In the genomic region with DNA sequence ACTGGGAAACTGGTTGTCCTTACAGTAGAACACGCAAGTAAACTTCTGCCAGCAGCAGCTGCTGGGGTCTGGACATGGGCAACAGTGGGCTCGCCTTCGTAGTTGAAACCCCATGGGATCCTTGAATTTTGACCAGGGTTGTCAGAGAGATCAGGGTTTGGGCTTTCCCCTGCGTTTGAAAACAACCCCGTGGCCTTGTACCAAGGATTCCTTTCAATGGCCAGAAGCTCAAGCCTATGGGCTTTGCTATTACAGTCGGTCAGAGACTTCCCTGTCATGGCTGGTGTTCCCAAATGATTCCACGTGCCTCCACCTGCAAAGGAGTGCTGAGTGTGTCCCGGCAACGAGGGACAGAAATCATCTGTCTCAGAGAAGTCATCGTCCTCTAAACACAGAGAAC, we compare ENCODE assay signal across 14 mouse cellular contexts. TPM values are rescaled to one million over a fixed set of nuclear protein-coding genes. Genes with fewer than 3 reads are reported as not detected.
DNase-seq lines count a peak whose midpoint lies in the region; ATAC-seq and TF ChIP-seq lines count a peak whose summit lies in the region.
"Had no signal": no experiment of that assay in that cellular context is flagged by ENCODE, and none has a peak within 500 bp of the region (broad histone marks: within the 10 kb centered on the region; RNA-seq: fewer than 3 reads in every experiment).

No protein-coding gene starts in this region.

- in situ Hi-C loops in CH12.LX (cut with MboI; ENCODE audit: low pct_ligation_motif_present, low pct_unique_long_range_greater_than_20kb, low sequenced_read_pairs): no loop called here

- H3K9ac ChIP-seq in heart, adult 2 months (ENCODE audit: low read depth, low read length): no peak overlapping the region
- no peak overlapping the region for H3K9ac ChIP-seq in liver, adult 2 months (ENCODE audit: low read depth, low read length)
- H3K9ac ChIP-seq in liver, embryonic 11.5 days (ENCODE audit: low read depth, low read length): no peak overlapping the region
- H3K9ac ChIP-seq in CH12.LX (ENCODE audit: insufficient read depth, low read depth): peak overlapping the region; percentile 4; the same call in 1 of the 2 replicates
- no peak overlapping the region for H3K9ac ChIP-seq in heart, embryonic 16.5 days (ENCODE audit: low read length)
- H3K9ac ChIP-seq in hindbrain, embryonic 16.5 days (ENCODE audit: low read depth, low read length): no peak overlapping the region
- H3K9ac ChIP-seq: hindbrain, embryonic 13.5 days had no signal

- peaks cover 11% of the 10 kb centered on the region for H3K4me1 ChIP-seq in heart, adult 2 months (ENCODE audit: control insufficient read depth, insufficient read depth, low read length)
- H3K4me1 ChIP-seq in liver, adult 2 months (ENCODE audit: control insufficient read depth, insufficient read depth, low read length): no peaks in the 10 kb centered on the region
- H3K4me1 ChIP-seq in liver, embryonic 11.5 days (replicated peaks; ENCODE audit: control insufficient read depth, insufficient read depth, low read length): peaks cover 7% of the 10 kb centered on the region
- peaks cover 5 to 12% of the 10 kb centered on the region in 2 experiments for H3K4me1 ChIP-seq in CH12.LX (ENCODE audit: control insufficient read depth in 1 of 2, insufficient read depth in 2 of 2)
- peaks cover 4% of the 10 kb centered on the region for H3K4me1 ChIP-seq in heart, embryonic 16.5 days (ENCODE audit: control insufficient read depth, insufficient read depth, low read length)
- H3K4me1 ChIP-seq in hindbrain, embryonic 16.5 days (ENCODE audit: control insufficient read depth, insufficient read depth, low read depth, low read length): no peaks in the 10 kb centered on the region
- H3K4me1 ChIP-seq: hindbrain, embryonic 13.5 days had no signal

- H3K4me2 ChIP-seq in liver, embryonic 11.5 days: no peak overlapping the region
- H3K4me2 ChIP-seq in CH12.LX (ENCODE audit: insufficient read depth, low read depth, poor library complexity, severe bottlenecking): peak overlapping the region; percentile 48
- no peak overlapping the region for H3K4me2 ChIP-seq in heart, embryonic 16.5 days (ENCODE audit: low read depth, low read length)
- no peak overlapping the region for H3K4me2 ChIP-seq in hindbrain, embryonic 16.5 days (ENCODE audit: low read length)
- H3K4me2 ChIP-seq: hindbrain, embryonic 13.5 days had no signal

- no peak overlapping the region; the same call in 1 of the 2 replicates for H3K4me3 ChIP-seq in heart, adult 2 months
- H3K4me3 ChIP-seq in liver, adult 2 months (ENCODE audit: insufficient read depth, low read depth, low read length): no peak overlapping the region
- H3K4me3 ChIP-seq in liver, embryonic 11.5 days (ENCODE audit: low read depth, low read length): no peak overlapping the region
- no peak overlapping the region for H3K4me3 ChIP-seq in CH12.LX (replicated peaks in 1 of 3; ENCODE audit: low read depth in 2 of 3, low read length in 2 of 3, poor library complexity in 1 of 3)
- no peak overlapping the region for H3K4me3 ChIP-seq in heart, embryonic 16.5 days (ENCODE audit: low read length)
- no peak overlapping the region for H3K4me3 ChIP-seq in hindbrain, embryonic 16.5 days (ENCODE audit: low read length)
- H3K4me3 ChIP-seq: hindbrain, embryonic 13.5 days; midbrain, embryonic 10.5 days had no signal

- dilution Hi-C loops in CH12.LX (cut with MboI; ENCODE audit: extremely low pct_ligation_motif_present, extremely low pct_unique_long_range_greater_than_20kb, low sequenced_read_pairs): no loop called here

- H3K27ac ChIP-seq in heart, adult 2 months: peak overlapping the region; percentile 89
- peak overlapping the region; percentile 75 for H3K27ac ChIP-seq in liver, adult 2 months (replicated peaks; ENCODE audit: insufficient read depth, low read depth, low read length)
- no peak overlapping the region for H3K27ac ChIP-seq in liver, embryonic 11.5 days (ENCODE audit: low read depth, low read length)
- peak overlapping the region; percentile 32; the same call in 1 of the 2 replicates for H3K27ac ChIP-seq in CH12.LX (ENCODE audit: insufficient read depth, low read depth)
- peak overlapping the region; percentile 47 for H3K27ac ChIP-seq in heart, embryonic 16.5 days (ENCODE audit: low read length)
- no peak overlapping the region for H3K27ac ChIP-seq in hindbrain, embryonic 16.5 days (ENCODE audit: low read depth, low read length)
- H3K27ac ChIP-seq: hindbrain, embryonic 13.5 days had no signal

- H3K36me3 ChIP-seq in heart, adult 2 months (ENCODE audit: control insufficient read depth, insufficient read depth, low read length): no peaks in the 10 kb centered on the region
- H3K36me3 ChIP-seq in liver, adult 2 months (ENCODE audit: control insufficient read depth, insufficient read depth, low read length): no peaks in the 10 kb centered on the region
- no peaks in the 10 kb centered on the region for H3K36me3 ChIP-seq in liver, embryonic 11.5 days (ENCODE audit: control insufficient read depth, insufficient read depth, low read length)
- H3K36me3 ChIP-seq in CH12.LX (replicated peaks in 1 of 2; ENCODE audit: control insufficient read depth in 1 of 2, insufficient read depth in 1 of 2, low read length in 1 of 2): no peaks in the 10 kb centered on the region
- no peaks in the 10 kb centered on the region for H3K36me3 ChIP-seq in heart, embryonic 16.5 days (ENCODE audit: control insufficient read depth, insufficient read depth)
- H3K36me3 ChIP-seq in hindbrain, embryonic 16.5 days (ENCODE audit: control insufficient read depth, insufficient read depth, low read length): no peaks in the 10 kb centered on the region
- H3K36me3 ChIP-seq: hindbrain, embryonic 13.5 days; midbrain, embryonic 10.5 days had no signal

- no peaks in the 10 kb centered on the region for H3K79me2 ChIP-seq in heart, adult 2 months (replicated peaks; ENCODE audit: control insufficient read depth, insufficient read depth, low read length)
- H3K79me2 ChIP-seq in liver, adult 2 months (ENCODE audit: control insufficient read depth, insufficient read depth, low read length): no peaks in the 10 kb centered on the region
- H3K79me2 ChIP-seq in CH12.LX (replicated peaks; ENCODE audit: control insufficient read depth, extremely low read depth, insufficient read depth, poor library complexity, severe bottlenecking): no peaks in the 10 kb centered on the region

- no peak for TF ChIP-seq CTCF in heart, adult 2 months (IDR thresholded peaks at IDR 0.05)
- no peak for TF ChIP-seq CTCF in liver, adult 2 months (IDR thresholded peaks at IDR 0.05; ENCODE audit: low read depth, low read length)
- TF ChIP-seq CTCF in CH12.LX (conservative IDR thresholded peaks at IDR 0.05 in 1 of 2, IDR thresholded peaks at IDR 0.05 in 1 of 2; ENCODE audit: low read depth in 2 of 2, low read length in 2 of 2): no peak

- WGBS in heart, adult 2 months: 69% methylated on average over 10 of the region's 10 CpGs
- 87% methylated on average over 10 of the region's 10 CpGs for WGBS in liver, adult 2 months
- WGBS in liver, embryonic 11.5 days: 85% methylated on average over 10 of the region's 10 CpGs
- WGBS in heart, embryonic 16.5 days: 82% methylated on average over 10 of the region's 10 CpGs
- 90% methylated on average over 10 of the region's 10 CpGs for WGBS in hindbrain, embryonic 16.5 days

- H3K27me3 ChIP-seq in heart, adult 2 months (ENCODE audit: control insufficient read depth, insufficient read depth, low read length): no peaks in the 10 kb centered on the region
- H3K27me3 ChIP-seq in liver, adult 2 months (ENCODE audit: control insufficient read depth, insufficient read depth, low read length): no peaks in the 10 kb centered on the region
- H3K27me3 ChIP-seq in liver, embryonic 11.5 days (replicated peaks; ENCODE audit: control insufficient read depth, insufficient read depth, low read length): no peaks in the 10 kb centered on the region
- no peaks in the 10 kb centered on the region for H3K27me3 ChIP-seq in CH12.LX (replicated peaks)
- no peaks in the 10 kb centered on the region for H3K27me3 ChIP-seq in heart, embryonic 16.5 days (ENCODE audit: control insufficient read depth, insufficient read depth, low read length)
- no peaks in the 10 kb centered on the region for H3K27me3 ChIP-seq in hindbrain, embryonic 16.5 days (replicated peaks; ENCODE audit: control insufficient read depth, insufficient read depth, low read length)

- no peak for TF ChIP-seq RAD21 in CH12.LX (IDR thresholded peaks at IDR 0.05; ENCODE audit: low read depth, low read length)

- intact Hi-C loops in heart, adult 2 months (cut with DNase I): no loop called here
- intact Hi-C loops in heart, postnatal 36 days (cut with DNase I): loop anchor here (2.0 kb wide), 1 partner anchor 13 kb away; a partner anchor contains a TSS

- no peak for ATAC-seq in liver, embryonic 11.5 days (replicated peaks; ENCODE audit: low FRiP score)
- ATAC-seq in heart, embryonic 16.5 days (replicated peaks; ENCODE audit: extremely low read depth, insufficient read depth, low FRiP score): no peak
- ATAC-seq in hindbrain, embryonic 16.5 days: no peak

- H3K9me3 ChIP-seq in liver, embryonic 11.5 days (ENCODE audit: control insufficient read depth, low read length): no peaks in the 10 kb centered on the region
- no peaks in the 10 kb centered on the region for H3K9me3 ChIP-seq in CH12.LX (replicated peaks; ENCODE audit: low read length)
- H3K9me3 ChIP-seq in heart, embryonic 16.5 days (replicated peaks; ENCODE audit: control insufficient read depth, low read length): no peaks in the 10 kb centered on the region
- H3K9me3 ChIP-seq in hindbrain, embryonic 16.5 days (ENCODE audit: control insufficient read depth, low read length): no peaks in the 10 kb centered on the region
- H3K9me3 ChIP-seq: hindbrain, embryonic 13.5 days; midbrain, embryonic 10.5 days had no signal

- peak; percentile 11 to 38 for DNase-seq in heart, adult 2 months
- DNase-seq in heart, postnatal 36 days: no peak
- DNase-seq in liver, adult 2 months (ENCODE audit: extremely low read depth, low read depth, low spot score): no peak
- DNase-seq in liver, embryonic 11.5 days (ENCODE audit: low spot score): no peak
- no peak for DNase-seq in CH12.LX (ENCODE audit: extremely low read depth)
- no peak for DNase-seq in urinary bladder, adult 18-20 months (ENCODE audit: low spot score in 2 of 2)
- DNase-seq: cerebellum, postnatal 14 days; gastrocnemius, postnatal 36 days; layer of hippocampus, postnatal 36 days; right cerebral cortex, adult 18-20 months had no signal

- no peak for TF ChIP-seq EP300 in heart, adult 2 months (IDR thresholded peaks at IDR 0.05; ENCODE audit: insufficient read depth, low read depth, low read length)
- TF ChIP-seq EP300 in CH12.LX (IDR thresholded peaks at IDR 0.05; ENCODE audit: low read length): 0 out of 2 replicates have a peak, but pooled peaks have one; percentile 3

- TF ChIP-seq POLR2A in heart, adult 2 months (IDR thresholded peaks at IDR 0.05; ENCODE audit: insufficient read depth, low read depth, low read length): no peak
- no peak for TF ChIP-seq POLR2A in liver, adult 2 months (IDR thresholded peaks at IDR 0.05; ENCODE audit: extremely low read depth, insufficient read depth, low read length)
- TF ChIP-seq POLR2A in CH12.LX (IDR thresholded peaks at IDR 0.05; ENCODE audit: low read depth, low read length): no peak

RNA-seq across cellular contexts. Expression of a gene that starts 13.2 kb away (rescaled TPM):
- 10 to 100 TPM; 48.0 to 48.1 TPM for total RNA-seq in heart, adult 2 months (2021)
- polyA plus RNA-seq in heart, adult 2 months (2012; rRNA removed): 10.8 and 16.4 TPM in 2 replicates
- 10 to 100 TPM; 47.3 to 49.1 TPM for total RNA-seq in heart, postnatal 36 days (2021)
- 41.6 and 53.6 TPM in 2 replicates for total RNA-seq in liver, adult 2 months (2014; rRNA removed)
- polyA plus RNA-seq in liver, adult 2 months (2012; rRNA removed): 8.1 and 10.3 TPM in 2 replicates
- polyA plus RNA-seq in liver, embryonic 11.5 days (2014; fragmentation: Nextera tagmentation; extraction: Ambion mirVana): 89.8 and 90.1 TPM in 2 replicates
- total RNA-seq in CH12.LX (2012; rRNA removed) (47.2 and 50.5 TPM in 2 replicates), CH12.LX (2014; rRNA removed) (58.7 and 69.2 TPM in 2 replicates)
- polyA plus RNA-seq in CH12.LX (2012; ENCODE audit: insufficient read length, low read depth): 73.5 and 74.4 TPM in 2 replicates
- 90.0 and 99.9 TPM in 2 replicates for polyA plus RNA-seq in heart, embryonic 16.5 days (2015; fragmentation: Nextera tagmentation; extraction: Ambion mirVana)
- polyA plus RNA-seq in hindbrain, embryonic 16.5 days (2015; fragmentation: Nextera tagmentation; extraction: Ambion mirVana): 76.3 and 82.0 TPM in 2 replicates

Comparison
In these comparisons a context has a peak if more than half of its experiments do, and no peak if none do; other contexts are left out.
1. DNase-seq: peak in heart, adult 2 months (2 of 2); none in heart, postnatal 36 days (0 of 2), liver, adult 2 months (single experiment), liver, embryonic 11.5 days (single experiment), CH12.LX (single experiment) and urinary bladder, adult 18-20 months (0 of 2).
2. H3K27ac ChIP-seq: peak in heart, adult 2 months (single experiment), liver, adult 2 months (single experiment), CH12.LX (single experiment) and heart, embryonic 16.5 days (single experiment); none in liver, embryonic 11.5 days (single experiment) and hindbrain, embryonic 16.5 days (single experiment).